Mouse (Mus musculus) forebrain, postnatal 0 days (tissue): ENCODE data around the gene Pou2f1. TPM values are rescaled to one million over a fixed set of nuclear protein-coding genes. Genes with fewer than 3 reads are reported as not detected.

Source experiments
- ATAC-seq: fragments of 200-750 bp; cut with Nextera tagmentation; 2 replicates; pipeline ENCODE4 v1.8.0; 2017; ENCODE audit warnings: mild to moderate bottlenecking, moderate library complexity
- DNase-seq: peaks from one replicate; pipeline ENCODE4 v3.0.0-alpha.2; 2015
- H3K27ac ChIP-seq: fragments of 300-500 bp; sonication (generic); 2 replicates; pipeline ENCODE4 v1.5.1; 2014; ENCODE audit warnings: low read depth, mild to moderate bottlenecking, antibody characterized with exemption, low read length, moderate library complexity, mixed read lengths
- H3K27me3 ChIP-seq: fragments of 300-500 bp; sonication (generic); 2 replicates; pipeline ENCODE4 v1.6.1; 2014; ENCODE audit warnings: mild to moderate bottlenecking, low read length, mixed read lengths; ENCODE audit not compliant: insufficient read depth
- H3K36me3 ChIP-seq: fragments of 300-500 bp; sonication (generic); 2 replicates; pipeline ENCODE4 v1.6.1; 2014; ENCODE audit warnings: mild to moderate bottlenecking, moderate library complexity; ENCODE audit not compliant: insufficient read depth
- H3K4me1 ChIP-seq: fragments of 300-500 bp; sonication (generic); 2 replicates; pipeline ENCODE4 v1.6.1; 2014; ENCODE audit warnings: antibody characterized with exemption; ENCODE audit not compliant: insufficient read depth
- H3K4me2 ChIP-seq: fragments of 300-500 bp; sonication (generic); 2 replicates; pipeline ENCODE4 v1.6.1; 2014; ENCODE audit warnings: low read depth, mild to moderate bottlenecking, moderate library complexity
- H3K4me3 ChIP-seq: fragments of 300-500 bp; sonication (generic); 2 replicates; pipeline ENCODE4 v1.5.1; 2014; ENCODE audit warnings: low read depth, low read length, mixed read lengths
- H3K9ac ChIP-seq: fragments of 300-500 bp; sonication (generic); 2 replicates; pipeline ENCODE4 v1.6.1; 2014; ENCODE audit warnings: mild to moderate bottlenecking
- H3K9me3 ChIP-seq: fragments of 300-500 bp; sonication (generic); 2 replicates; pipeline ENCODE4 v1.6.1; 2016; ENCODE audit warnings: low read length
- CTCF ChIP-seq: sonication (generic); IDR thresholded peaks from 2 replicates; pipeline ENCODE4 v1.5.1; 2016; ENCODE audit warnings: antibody characterized with exemption, control low read depth, low read depth
- WGBS: fragments of 180-500 bp; shearing (Covaris S2); extraction: QIAGEN DNeasy Blood & Tissue Kit; methylation state at CpG from one replicate; pipeline ENCODE4 v1.1.7; 2014; 5-methylcytosine and 5-hydroxymethylcytosine counted together
- polyA plus RNA-seq: library from polyadenylated mRNA; unstranded; fragments of >200 nt; fragmentation: Nextera tagmentation; extraction: Ambion mirVana; gene quantifications from 2 replicates; pipeline ENCODE4 v1.2.1, GENCODE M21; 2015
- total RNA-seq: library from RNA; depleted of rRNA; stranded (reverse); fragments of >200 nt; gene quantifications from 2 replicates; pipeline ENCODE4 v1.2.3, GENCODE M21; 2014

Pou2f1 gene
- total and polyA plus RNA-seq, 2 experiments from 2014 or later, result 16.7 to 22.2 TPM

- no peak overlapping the region for H3K27ac ChIP-seq
- no peaks in the 10 kb centered on the region for H3K36me3 ChIP-seq
- no peak for TF ChIP-seq CTCF
- 40% methylated on average over 4 of the region's 4 CpGs for WGBS
- H3K27me3 ChIP-seq, result no peaks in the 10 kb centered on the region
- no peak overlapping the region for H3K4me2 ChIP-seq
- H3K9ac ChIP-seq, result no peak overlapping the region
- H3K4me1 ChIP-seq, result no peaks in the 10 kb centered on the region
- peak; percentile 58 for ATAC-seq
- no peaks in the 10 kb centered on the region for H3K9me3 ChIP-seq
- no peak for DNase-seq
- H3K4me3 ChIP-seq, result no peak overlapping the region
These were observed 21.5 kb upstream of the Pou2f1 start for GRCm38 (mm10) chr1:166023981-166024380.

GRCm38 (mm10) chr1:166017203-166017602 lies 14.7 kb upstream of the Pou2f1 start:
- no peak for ATAC-seq
- 90% methylated on average over 4 of the region's 4 CpGs for WGBS

GRCm38 (mm10) chr1:166016306-166016705 lies 13.8 kb upstream of the Pou2f1 start:
- ATAC-seq (no peak), DNase-seq (no peak)
- Histone ChIP-seq H3K9me3 (no peaks in the 10 kb centered on the region), H3K4me1 (no peaks in the 10 kb centered on the region), H3K4me3 (no peak overlapping the region), H3K4me2 (no peak overlapping the region), H3K36me3 (no peaks in the 10 kb centered on the region), H3K27me3 (no peaks in the 10 kb centered on the region), H3K9ac (no peak overlapping the region), H3K27ac (no peak overlapping the region)
- 80% methylated on average over 4 of the region's 4 CpGs for WGBS
- no peak for TF ChIP-seq CTCF

More at GRCm38 (mm10) chr1:166017203-166017602, 14.7 kb upstream of the Pou2f1 start:
- TF ChIP-seq CTCF, result no peak
- H3K4me3 ChIP-seq, result no peak overlapping the region
- H3K27me3 ChIP-seq, result no peaks in the 10 kb centered on the region
- DNase-seq, result no peak
- H3K4me2 ChIP-seq, result no peak overlapping the region
- no peak overlapping the region for H3K27ac ChIP-seq
- no peak overlapping the region for H3K9ac ChIP-seq
- no peaks in the 10 kb centered on the region for H3K4me1 ChIP-seq
- H3K9me3 ChIP-seq, result no peaks in the 10 kb centered on the region
- H3K36me3 ChIP-seq, result no peaks in the 10 kb centered on the region

GRCm38 (mm10) chr1:166014530-166014929 lies 12.1 kb upstream of the Pou2f1 start:
- DNase-seq (no peak), ATAC-seq (no peak)
- no peak for TF ChIP-seq CTCF
- H3K9me3 ChIP-seq, result no peaks in the 10 kb centered on the region
- no peaks in the 10 kb centered on the region for H3K27me3 ChIP-seq
- no peaks in the 10 kb centered on the region for H3K4me1 ChIP-seq
- H3K4me3 ChIP-seq, result no peak overlapping the region
- no peaks in the 10 kb centered on the region for H3K36me3 ChIP-seq
- H3K9ac ChIP-seq, result no peak overlapping the region
- no peak overlapping the region for H3K4me2 ChIP-seq
- no peak overlapping the region for H3K27ac ChIP-seq
- whole genome bisulfite sequencing, result 62% methylated on average over 5 of the region's 5 CpGs

- WGBS, result 98% methylated on average over 1 of the region's 1 CpGs
- no peak overlapping the region for H3K4me3 ChIP-seq
- no peak for TF ChIP-seq CTCF
- no peaks in the 10 kb centered on the region for H3K4me1 ChIP-seq
- no peak overlapping the region for H3K9ac ChIP-seq
- H3K9me3 ChIP-seq, result no peaks in the 10 kb centered on the region
- no peaks in the 10 kb centered on the region for H3K27me3 ChIP-seq
- DNase-seq (no peak), ATAC-seq (no peak)
- no peak overlapping the region for H3K4me2 ChIP-seq
- no peak overlapping the region for H3K27ac ChIP-seq
- no peaks in the 10 kb centered on the region for H3K36me3 ChIP-seq
These were observed 7.6 kb upstream of the Pou2f1 start for GRCm38 (mm10) chr1:166010106-166010505.

- Histone ChIP-seq H3K9me3 (no peaks in the 10 kb centered on the region), H3K4me3 (no peak overlapping the region), H3K27me3 (no peaks in the 10 kb centered on the region), H3K27ac (no peak overlapping the region), H3K9ac (no peak overlapping the region), H3K4me2 (no peak overlapping the region), H3K36me3 (no peaks in the 10 kb centered on the region), H3K4me1 (no peaks in the 10 kb centered on the region)
- TF ChIP-seq CTCF, result no peak
- no peak for DNase-seq
- WGBS, result 84% methylated on average over 5 of the region's 5 CpGs
- ATAC-seq, result no peak
These were observed 6.3 kb upstream of the Pou2f1 start for GRCm38 (mm10) chr1:166008634-166009350.

GRCm38 (mm10) chr1:166007026-166007425 lies 4.5 kb upstream of the Pou2f1 start:
- Histone ChIP-seq H3K9ac (no peak overlapping the region), H3K36me3 (no peaks in the 10 kb centered on the region), H3K4me2 (no peak overlapping the region), H3K27me3 (no peaks in the 10 kb centered on the region), H3K9me3 (no peaks in the 10 kb centered on the region), H3K27ac (no peak overlapping the region), H3K4me3 (no peak overlapping the region), H3K4me1 (no peaks in the 10 kb centered on the region)
- no peak for TF ChIP-seq CTCF
- DNase-seq (no peak), ATAC-seq (no peak)
- WGBS, result 77% methylated on average over 3 of the region's 3 CpGs
